Mouse (Mus musculus): ENCODE results near the gene Fam217b.

The Fam217b gene

GRCm38 (mm10) chr2:178414261-178415149 is at the start of gene Fam217b, which contains the start of gene Ppp1r3d:
Gene Fam217b, plus strand, starts transcription at chr2:178414524.
Gene Ppp1r3d, minus strand, starts transcription at chr2:178414472.
- DNase-seq, result peak; percentile 40

GRCm38 (mm10) chr2:178407053-178407815 is 7.1 kb upstream of the Fam217b start, which contains the start of gene Sycp2:
Gene Sycp2, minus strand, starts transcription at chr2:178407685.
- no peak for DNase-seq

- DNase-seq, result no peak
These were observed 5.3 kb upstream of the Fam217b start for GRCm38 (mm10) chr2:178409024-178409423.

- DNase-seq, result no peak
These were observed 4.0 kb upstream of the Fam217b start for GRCm38 (mm10) chr2:178410286-178410685.

GRCm38 (mm10) chr2:178412598-178412997 is 1.7 kb upstream of the Fam217b start:
- DNase-seq, result no peak

DNA sequence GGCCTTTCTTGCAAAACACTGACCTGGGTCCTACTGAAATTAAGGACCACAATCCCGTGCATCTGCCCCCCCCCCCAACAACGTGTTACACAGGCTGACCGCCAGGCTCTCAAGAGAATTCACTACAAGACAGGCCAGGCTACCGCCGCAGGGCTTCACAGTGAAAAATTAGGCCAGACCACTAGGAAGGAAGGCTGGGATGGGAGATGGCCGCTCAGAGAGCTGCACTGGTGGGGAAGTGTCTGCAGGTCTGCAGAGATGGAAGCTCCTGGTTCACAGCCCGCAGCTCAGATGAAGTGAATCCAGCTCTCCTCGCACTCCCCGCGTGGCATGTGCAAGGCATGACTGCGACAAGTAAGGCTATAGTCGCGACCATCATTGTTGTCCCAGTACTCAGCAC is 1.2 kb upstream of the Fam217b start:
- DNase-seq, result no peak

- no peak for DNase-seq
These were observed 653 bp upstream of the Fam217b start for GRCm38 (mm10) chr2:178413481-178414260.

DNA sequence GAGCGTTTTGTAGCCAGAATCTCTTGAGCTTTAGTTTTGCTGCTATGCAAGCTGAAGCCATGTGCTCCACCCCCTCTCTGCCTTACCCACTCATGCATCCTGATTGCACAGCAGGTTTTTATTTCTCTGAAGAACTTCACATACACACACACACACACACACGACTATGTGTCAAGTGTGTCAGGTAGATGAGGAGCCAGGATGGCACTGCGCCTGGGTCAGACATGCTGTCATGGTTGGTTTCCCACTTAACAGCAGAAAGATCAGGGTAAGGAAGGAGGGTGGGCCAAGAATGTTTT is 775 bp downstream of the Fam217b start:
- no peak for DNase-seq

GRCm38 (mm10) chr2:178416427-178416826 is 2.1 kb downstream of the Fam217b start:
- no peak for DNase-seq

DNA sequence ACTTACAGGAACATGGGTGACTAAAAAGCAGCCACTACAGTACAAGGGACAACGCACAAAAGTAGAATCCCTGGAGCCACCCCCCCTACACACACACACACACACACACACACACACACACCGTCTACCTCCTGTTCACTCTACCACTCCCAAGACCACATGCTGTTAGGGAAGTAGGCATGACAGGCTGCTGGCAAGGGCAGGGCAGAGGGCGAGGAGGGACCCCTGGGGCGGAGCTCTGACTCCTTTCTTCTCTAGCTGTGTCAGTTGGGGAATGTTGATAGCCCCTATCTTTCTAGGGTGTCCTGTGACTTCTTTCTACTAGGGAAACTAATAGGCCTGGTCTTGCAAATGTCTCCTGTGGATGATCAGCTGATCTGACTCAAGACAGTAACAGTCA is 2.6 kb downstream of the Fam217b start:
- no peak for DNase-seq

DNA sequence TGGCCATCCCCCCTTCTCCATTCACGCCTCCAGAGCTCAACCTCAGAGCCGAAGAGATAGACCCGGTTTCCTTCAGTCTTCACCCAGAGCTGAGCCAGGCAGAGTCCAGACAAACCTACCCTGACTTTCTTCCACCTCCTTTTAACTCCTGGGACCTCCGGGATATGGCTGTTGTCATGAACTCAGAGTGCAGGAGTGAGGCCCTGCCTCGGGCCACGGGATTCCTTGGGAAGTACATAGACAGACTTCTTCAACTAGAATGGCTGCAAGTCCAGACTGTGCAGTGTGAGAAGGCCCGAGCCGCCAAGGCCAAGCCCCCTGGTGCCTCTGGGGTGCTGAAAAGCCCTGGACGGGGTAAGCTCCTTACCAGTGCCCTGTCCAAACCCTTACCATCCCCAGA is 6.3 kb downstream of the Fam217b start:
- DNase-seq, result no peak

DNA sequence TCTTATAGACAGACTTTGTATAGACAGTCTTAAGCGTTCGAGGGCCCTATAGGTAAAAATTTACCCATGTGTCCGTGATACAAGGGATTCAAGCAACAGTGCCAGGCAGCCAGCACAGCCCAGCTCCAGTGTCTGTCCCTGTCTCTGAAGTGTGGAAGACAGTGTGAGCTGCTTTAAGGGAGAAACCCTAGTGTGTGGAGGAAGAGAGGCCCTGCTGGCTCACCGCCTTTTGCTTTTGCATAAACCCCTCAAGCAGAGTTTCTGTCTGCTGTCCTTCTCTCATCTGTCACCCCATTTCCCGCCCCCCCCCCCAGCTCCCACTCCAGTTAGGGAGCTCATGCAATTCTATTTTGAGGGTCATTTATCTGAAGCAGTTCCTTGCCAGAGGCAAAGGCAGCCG is 7.3 kb downstream of the Fam217b start:
- DNase-seq, result no peak

GRCm38 (mm10) chr2:178422186-178422585 is 7.9 kb downstream of the Fam217b start:
- DNase-seq, result no peak

DNA sequence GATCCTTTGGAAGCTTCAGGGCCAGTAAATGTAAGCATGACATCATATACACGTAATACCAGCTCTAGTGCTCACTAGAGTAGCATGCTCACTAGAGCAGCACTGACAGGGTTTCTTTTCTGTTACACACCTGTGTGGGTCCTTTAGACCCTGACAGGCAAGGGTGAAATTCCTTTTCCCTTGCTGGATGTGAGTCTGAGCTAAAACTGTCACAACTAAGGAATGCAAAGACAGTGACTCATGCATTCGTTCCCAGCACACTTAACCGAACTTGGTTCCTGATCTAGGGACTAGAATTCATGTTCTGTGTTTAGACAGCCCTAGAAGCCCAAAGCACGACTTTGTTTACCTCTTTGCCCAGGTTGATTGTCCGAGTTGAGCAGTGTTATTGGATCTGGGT is 8.9 kb downstream of the Fam217b start:
- DNase-seq, result no peak

DNA sequence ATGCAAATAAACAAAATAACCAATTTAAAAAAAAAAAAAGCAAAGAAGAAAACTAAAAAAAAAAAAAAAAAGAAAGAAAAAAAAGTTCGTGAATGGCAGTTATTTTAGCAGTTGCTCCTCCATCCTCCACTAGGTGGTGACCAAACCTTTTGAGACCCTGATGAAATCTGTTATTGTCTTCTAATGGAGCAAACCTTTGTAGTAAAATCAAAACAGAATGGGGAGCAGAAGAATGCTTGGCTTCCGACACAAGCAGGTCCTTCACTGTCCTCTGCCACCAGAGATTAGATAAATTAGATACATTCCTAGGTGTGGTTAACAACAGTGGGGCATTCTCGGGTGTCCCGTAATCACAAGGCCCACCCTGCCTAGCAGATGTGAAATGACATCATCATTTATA is 11.9 kb downstream of the Fam217b start:
- DNase-seq, result peak; percentile 31

GRCm38 (mm10) chr2:178427181-178427580 is 12.9 kb downstream of the Fam217b start:
- no peak for DNase-seq

DNA sequence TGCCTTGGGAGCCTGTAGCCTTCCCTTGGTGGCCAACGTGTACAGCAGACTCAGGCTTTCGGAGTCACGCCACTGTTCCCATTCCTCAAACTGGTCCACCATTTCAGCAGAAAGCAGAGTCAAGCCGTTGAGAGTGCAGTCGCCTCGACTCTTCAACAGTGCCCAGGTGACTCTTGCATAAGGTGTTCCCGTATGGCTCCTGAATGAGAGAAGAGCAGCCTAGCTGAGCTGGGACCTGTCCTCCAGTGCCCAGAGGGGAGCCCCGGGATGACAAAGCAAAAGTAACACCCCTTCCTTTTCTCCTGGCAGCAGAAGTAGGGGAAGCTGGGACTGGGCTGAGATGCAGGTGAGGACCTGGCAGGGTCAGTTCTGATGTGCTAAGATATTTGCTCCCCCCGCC is 13.9 kb downstream of the Fam217b start:
- DNase-seq, result no peak

DNA sequence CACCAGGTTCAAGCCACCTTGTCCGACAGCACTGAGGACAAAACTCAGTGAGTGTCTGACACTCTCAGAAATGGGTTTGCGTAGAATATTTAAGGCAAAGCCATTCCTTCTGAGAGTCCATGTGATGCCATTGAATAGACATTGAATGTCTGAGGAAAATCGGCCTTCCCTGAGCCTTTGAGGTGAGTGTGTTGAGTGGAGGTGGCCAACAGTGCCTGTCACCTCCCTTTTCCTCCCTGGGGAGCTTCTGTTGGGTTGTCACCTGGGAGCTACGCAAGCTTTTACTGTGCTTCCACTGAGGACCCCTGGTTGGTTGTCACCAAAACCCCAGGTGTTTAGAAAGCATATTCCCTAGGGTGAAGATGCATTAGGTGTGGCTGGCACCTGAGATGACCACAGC is 14.4 kb downstream of the Fam217b start:
- no peak for DNase-seq

- DNase-seq, result no peak
These were observed 15.1 kb downstream of the Fam217b start for GRCm38 (mm10) chr2:178429426-178429825.

DNA sequence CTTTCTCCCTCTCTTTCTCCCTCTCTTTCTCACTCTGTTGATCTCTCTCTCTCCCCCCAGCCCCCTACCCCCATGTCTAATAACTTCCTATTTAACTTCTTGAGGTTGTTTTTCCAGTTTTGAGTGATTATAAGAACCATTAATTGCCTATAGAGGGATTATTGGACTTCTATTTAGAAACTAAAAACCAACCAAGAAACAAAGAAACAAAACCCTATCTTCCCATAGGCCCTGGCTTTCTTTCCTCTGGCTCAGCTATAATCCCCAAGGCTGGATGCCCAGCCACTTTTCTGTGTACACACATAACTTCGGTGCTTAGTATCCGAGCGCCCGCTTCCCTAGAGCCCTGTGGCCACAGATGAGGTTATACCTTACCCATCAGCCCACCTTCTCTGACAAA is 15.9 kb downstream of the Fam217b start, which contains the start of gene Cdh26:
Cdh26 (plus strand) TSS at position 301 of the 400 bp plus-strand sequence.
- DNase-seq, result no peak

DNA sequence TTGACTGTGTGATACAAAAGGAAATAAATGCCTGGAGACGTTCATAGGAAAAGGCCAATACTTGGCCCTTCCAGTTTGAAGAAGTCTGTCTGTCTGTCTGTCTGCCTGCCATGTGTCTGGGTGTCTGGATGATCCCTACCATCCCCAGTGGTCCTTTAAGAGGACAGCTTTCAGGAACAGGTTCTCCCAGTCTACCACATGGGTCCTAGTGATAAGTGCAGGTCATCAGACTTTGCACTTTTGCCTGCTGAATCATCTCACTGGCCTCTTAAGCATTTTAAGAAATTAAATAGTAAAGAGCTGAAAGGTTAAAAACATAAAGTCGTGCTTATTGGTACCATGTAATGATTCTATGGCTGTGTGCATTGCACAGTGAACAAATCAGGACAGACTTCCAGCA is 19.2 kb downstream of the Fam217b start:
- no peak for DNase-seq

GRCm38 (mm10) chr2:178433903-178434302 is 19.6 kb downstream of the Fam217b start:
- no peak for DNase-seq

DNA sequence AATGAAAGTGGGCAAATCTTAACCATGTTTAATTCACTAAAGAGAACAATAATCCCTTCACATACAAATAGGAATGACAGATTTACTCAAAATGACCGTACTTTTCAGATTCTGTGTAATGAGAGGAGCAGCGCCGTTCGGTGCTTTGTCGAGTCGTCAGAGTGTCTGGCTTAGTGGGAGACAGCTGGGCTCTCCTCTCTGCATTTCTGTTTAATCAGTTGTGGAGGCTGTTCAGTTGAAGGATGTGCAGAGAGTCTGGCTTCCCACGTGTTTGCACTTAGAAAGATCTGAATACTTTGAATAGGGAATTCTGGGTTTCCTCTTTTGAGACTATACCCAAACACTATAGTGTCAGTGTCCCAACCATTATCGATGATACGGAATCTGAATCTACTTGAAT is 23.0 kb downstream of the Fam217b start:
- DNase-seq, result no peak
